Comparison of ENCODE assay signal across 8 mouse cellular contexts in genomic region chr6:47191277-47191800, GRCm38 (mm10).
DNase-seq lines count a peak whose midpoint lies in the region; ATAC-seq and TF ChIP-seq lines count a peak whose summit lies in the region.

No protein-coding gene starts in this region.

- no peak for TF ChIP-seq POLR2A in testis, adult 2 months (IDR thresholded peaks at IDR 0.05; ENCODE audit: control insufficient read depth, low read depth, low read length)

- no peaks in the 10 kb centered on the region for H3K27me3 ChIP-seq in hindbrain, embryonic 10.5 days (ENCODE audit: insufficient read depth, poor library complexity, severe bottlenecking)
- no peaks in the 10 kb centered on the region for H3K27me3 ChIP-seq in hindbrain, embryonic 12.5 days
- no peaks in the 10 kb centered on the region for H3K27me3 ChIP-seq in heart, postnatal 0 days (ENCODE audit: control insufficient read depth, insufficient read depth, low read length)
- no peaks in the 10 kb centered on the region for H3K27me3 ChIP-seq in testis, adult 2 months (ENCODE audit: control insufficient read depth, insufficient read depth, low read length)

- no peak overlapping the region for H3K27ac ChIP-seq in hindbrain, embryonic 10.5 days
- H3K27ac ChIP-seq in hindbrain, embryonic 12.5 days, result no peak overlapping the region
- H3K27ac ChIP-seq in heart, postnatal 0 days (ENCODE audit: low read depth), result no peak overlapping the region
- H3K27ac ChIP-seq in testis, adult 2 months (ENCODE audit: control insufficient read depth, insufficient read depth, low read depth, low read length), result peak overlapping the region; percentile 66

- peak; percentile 71 for TF ChIP-seq CTCF in heart, postnatal 0 days (IDR thresholded peaks at IDR 0.05; ENCODE audit: low read depth)
- no peak for TF ChIP-seq CTCF in testis, adult 2 months (IDR thresholded peaks at IDR 0.05; ENCODE audit: control insufficient read depth, insufficient read depth, insufficient replicate concordance, low read depth, low read length)

- H3K4me2 ChIP-seq in hindbrain, embryonic 12.5 days (replicated peaks), result no peak overlapping the region
- H3K4me2 ChIP-seq in heart, postnatal 0 days (ENCODE audit: low read depth, low read length), result peak overlapping the region; percentile 58

- intact Hi-C loops in left cerebral cortex, postnatal 10 days (cut with DNase I), result loop anchor here (5.0 kb wide), 1 partner anchor 91 kb away; no protein-coding TSS in a partner anchor

- no peaks in the 10 kb centered on the region for H3K9me3 ChIP-seq in hindbrain, embryonic 10.5 days
- no peaks in the 10 kb centered on the region for H3K9me3 ChIP-seq in hindbrain, embryonic 12.5 days (replicated peaks)
- no peaks in the 10 kb centered on the region for H3K9me3 ChIP-seq in heart, postnatal 0 days (replicated peaks; ENCODE audit: control insufficient read depth, low read length)

- no peak for TF ChIP-seq EP300 in heart, postnatal 0 days (IDR thresholded peaks at IDR 0.05; ENCODE audit: low read depth)

- H3K4me3 ChIP-seq in hindbrain, embryonic 10.5 days, result no peak overlapping the region
- no peak overlapping the region for H3K4me3 ChIP-seq in hindbrain, embryonic 12.5 days
- peak overlapping the region; percentile 36 for H3K4me3 ChIP-seq in heart, postnatal 0 days (ENCODE audit: low read depth, low read length)
- H3K4me3 ChIP-seq in testis, adult 2 months (ENCODE audit: control insufficient read depth, low read depth, low read length), result peak overlapping the region; percentile 47

- ATAC-seq in hindbrain, embryonic 12.5 days (ENCODE audit: low FRiP score), result no peak
- no peak for ATAC-seq in heart, postnatal 0 days (ENCODE audit: insufficient read depth, low read depth)
- ATAC-seq in megakaryocyte, adult 5-6 weeks (ENCODE audit: poor library complexity, severe bottlenecking), result 0 out of 2 replicates have a peak, but pooled peaks have one; percentile 35

- WGBS in hindbrain, embryonic 10.5 days, result 26% methylated on average over 7 of the region's 7 CpGs
- 25% methylated on average over 7 of the region's 7 CpGs for WGBS in hindbrain, embryonic 12.5 days
- WGBS in heart, postnatal 0 days, result 10% methylated on average over 7 of the region's 7 CpGs

- no peaks in the 10 kb centered on the region for H3K36me3 ChIP-seq in hindbrain, embryonic 10.5 days
- H3K36me3 ChIP-seq in hindbrain, embryonic 12.5 days, result no peaks in the 10 kb centered on the region
- no peaks in the 10 kb centered on the region for H3K36me3 ChIP-seq in heart, postnatal 0 days (replicated peaks; ENCODE audit: control insufficient read depth, insufficient read depth, low read length)
- no peaks in the 10 kb centered on the region for H3K36me3 ChIP-seq in testis, adult 2 months (ENCODE audit: control insufficient read depth, insufficient read depth, low read length)

- no peak overlapping the region for H3K9ac ChIP-seq in hindbrain, embryonic 12.5 days
- no peak overlapping the region for H3K9ac ChIP-seq in heart, postnatal 0 days (replicated peaks; ENCODE audit: low read depth, low read length)

- H3K4me1 ChIP-seq in hindbrain, embryonic 10.5 days (replicated peaks), result peaks cover 3% of the 10 kb centered on the region; the same call in 1 of the 2 replicates
- no peaks in the 10 kb centered on the region for H3K4me1 ChIP-seq in hindbrain, embryonic 12.5 days
- H3K4me1 ChIP-seq in heart, postnatal 0 days (ENCODE audit: control insufficient read depth, insufficient read depth), result peaks cover 5% of the 10 kb centered on the region; the same call in 1 of the 2 replicates
- peaks cover 2% of the 10 kb centered on the region for H3K4me1 ChIP-seq in testis, adult 2 months (ENCODE audit: control insufficient read depth, insufficient read depth, low read length)

- DNase-seq in hindbrain, embryonic 10.5 days (ENCODE audit: low spot score), result peak; percentile 33
- DNase-seq in MN1 (ENCODE audit: low spot score), result peak; percentile 56
- peak; percentile 72 for DNase-seq in embryo, embryonic 10 days (ENCODE audit: low spot score)
- peak; percentile 76 for DNase-seq in heart, postnatal 0 days (ENCODE audit: low spot score)
- DNase-seq in left cerebral cortex, postnatal 10 days (ENCODE audit: extremely low spot score in 1 of 2, low spot score in 2 of 2), result peak; percentile 53 to 55

Comparison
In these comparisons a context has a peak if more than half of its experiments do, and no peak if none do; other contexts are left out.
1. H3K4me3 ChIP-seq: peak in heart, postnatal 0 days (single experiment) and testis, adult 2 months (single experiment); none in hindbrain, embryonic 10.5 days (single experiment) and hindbrain, embryonic 12.5 days (single experiment).
2. Peak in every context shown above with its lines, with median percentiles within 50 percentile points of each other: DNase-seq.